Mouse (Mus musculus): Measurements from ENCODE around the gene Sgip1.

DNA sequence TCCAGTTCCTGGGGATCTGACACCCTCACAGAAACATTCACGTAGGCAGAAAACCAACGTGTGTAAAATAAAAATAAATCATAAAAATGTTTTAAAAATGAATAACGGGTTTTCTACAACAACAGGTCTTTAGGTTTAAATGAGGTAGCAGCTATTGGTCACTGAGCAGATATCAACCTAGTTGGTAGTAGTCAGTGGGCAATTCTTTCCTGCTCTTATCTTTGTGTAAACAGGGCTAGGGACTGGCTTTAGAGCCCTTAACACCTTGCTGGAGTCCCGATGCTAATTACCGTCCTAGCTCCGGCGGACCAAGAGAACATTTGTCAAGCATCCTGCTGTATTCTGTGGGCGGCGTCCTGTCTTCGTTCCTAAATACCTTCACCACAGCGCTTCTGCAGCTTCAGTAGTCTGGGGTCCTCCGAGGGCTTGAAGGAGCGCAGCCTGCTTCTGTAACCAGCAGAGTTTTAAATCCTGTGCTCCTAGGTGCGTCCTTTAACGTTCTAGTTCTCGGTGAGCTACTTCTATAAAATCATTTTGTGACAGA lies 236.8 kb downstream of the Sgip1 start:
- TF ChIP-seq CTCF (IDR thresholded peaks at IDR 0.05; ENCODE audit: insufficient read depth, low read depth, low read length) (no peak), POLR2A (IDR thresholded peaks at IDR 0.05; ENCODE audit: insufficient read depth, low read depth, low read length) (no peak)
